Comparison of ENCODE assay signal across 9 mouse cellular contexts in the genomic region with DNA sequence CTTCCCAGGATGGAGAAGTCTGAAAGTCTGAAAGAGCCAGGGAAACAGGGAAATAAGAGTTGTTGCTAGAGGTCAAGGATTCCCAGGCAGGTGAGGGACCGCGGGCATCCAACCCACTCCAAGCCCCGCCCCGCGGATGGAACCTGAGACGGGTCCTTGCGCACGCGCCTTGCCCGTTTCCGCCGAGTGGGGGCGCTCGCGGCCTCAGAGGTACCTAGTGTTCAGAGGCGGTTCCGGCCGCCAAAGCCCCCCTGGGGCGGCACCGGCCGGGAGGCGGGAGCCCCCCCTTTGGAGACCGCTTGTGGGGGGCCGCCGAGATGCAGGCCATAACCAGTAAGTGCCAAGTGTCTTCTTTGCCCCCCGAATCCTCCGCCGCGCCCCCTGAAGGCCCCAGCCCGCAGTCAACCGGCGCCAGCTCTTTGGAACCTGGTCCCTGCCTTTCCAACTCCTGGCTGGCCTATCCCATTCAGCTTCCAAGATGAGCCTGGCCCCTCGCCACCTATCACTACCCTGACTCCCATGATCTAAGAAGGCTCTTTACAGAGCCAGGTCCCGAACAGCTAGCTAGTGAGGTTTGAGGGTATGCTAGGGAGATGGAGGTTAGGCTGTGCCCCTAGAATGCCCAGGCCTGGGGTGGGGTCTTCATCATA. TPM values are rescaled to one million over a fixed set of nuclear protein-coding genes. Genes with fewer than 3 reads are reported as not detected.
A peak's percentile ranks its signal among the peaks of the same experiment; 100 is the strongest.
DNase-seq lines count a peak whose midpoint lies in the region; ATAC-seq and TF ChIP-seq lines count a peak whose summit lies in the region.
"Had no signal": no experiment of that assay in that cellular context is flagged by ENCODE, and none has a peak within 500 bp of the region (broad histone marks: within the 10 kb centered on the region; RNA-seq: fewer than 3 reads in every experiment).

No protein-coding gene starts in this region.

- no peaks in the 10 kb centered on the region for H3K36me3 ChIP-seq in heart, embryonic 11.5 days (ENCODE audit: control insufficient read depth, insufficient read depth, low read length)
- peaks cover 37% of the 10 kb centered on the region for H3K36me3 ChIP-seq in forebrain, embryonic 13.5 days (ENCODE audit: poor library complexity, severe bottlenecking)
- no peaks in the 10 kb centered on the region for H3K36me3 ChIP-seq in intestine, postnatal 0 days (ENCODE audit: control insufficient read depth, insufficient read depth)
- peaks cover 17% of the 10 kb centered on the region for H3K36me3 ChIP-seq in midbrain, embryonic 13.5 days

- ATAC-seq in heart, embryonic 11.5 days (replicated peaks; ENCODE audit: insufficient number of reproducible peaks, low FRiP score, low TSS enrichment) = no peak
- ATAC-seq in forebrain, embryonic 13.5 days = no peak
- no peak for ATAC-seq in intestine, postnatal 0 days
- no peak for ATAC-seq in midbrain, embryonic 13.5 days

- no peak overlapping the region for H3K4me3 ChIP-seq in heart, embryonic 11.5 days (ENCODE audit: low read depth, low read length)
- H3K4me3 ChIP-seq in forebrain, embryonic 13.5 days = no peak overlapping the region
- no peak overlapping the region; the same call in 1 of the 2 replicates for H3K4me3 ChIP-seq in intestine, postnatal 0 days (ENCODE audit: low read depth, low read length)
- no peak overlapping the region for H3K4me3 ChIP-seq in midbrain, embryonic 13.5 days (replicated peaks)

- no peaks in the 10 kb centered on the region for H3K9me3 ChIP-seq in heart, embryonic 11.5 days (replicated peaks; ENCODE audit: control insufficient read depth, low read length)
- no peaks in the 10 kb centered on the region for H3K9me3 ChIP-seq in forebrain, embryonic 13.5 days (replicated peaks)
- no peaks in the 10 kb centered on the region for H3K9me3 ChIP-seq in intestine, postnatal 0 days (ENCODE audit: control insufficient read depth)
- no peaks in the 10 kb centered on the region for H3K9me3 ChIP-seq in midbrain, embryonic 13.5 days

- peaks cover 10% of the 10 kb centered on the region; the same call in 1 of the 2 replicates for H3K27me3 ChIP-seq in heart, embryonic 11.5 days (ENCODE audit: control insufficient read depth, insufficient read depth, low read length)
- H3K27me3 ChIP-seq in forebrain, embryonic 13.5 days = no peaks in the 10 kb centered on the region
- H3K27me3 ChIP-seq in intestine, postnatal 0 days (replicated peaks; ENCODE audit: control insufficient read depth, insufficient read depth, low read length) = peaks cover 17% of the 10 kb centered on the region
- peaks cover 12% of the 10 kb centered on the region for H3K27me3 ChIP-seq in midbrain, embryonic 13.5 days

- H3K9ac ChIP-seq in heart, embryonic 11.5 days (ENCODE audit: low read depth, low read length) = no peak overlapping the region
- no peak overlapping the region for H3K9ac ChIP-seq in forebrain, embryonic 13.5 days
- H3K9ac ChIP-seq in intestine, postnatal 0 days (ENCODE audit: low read depth, low read length) = no peak overlapping the region
- H3K9ac ChIP-seq in midbrain, embryonic 13.5 days (replicated peaks) = no peak overlapping the region

- H3K27ac ChIP-seq in heart, embryonic 11.5 days (ENCODE audit: low read depth, low read length) = no peak overlapping the region
- H3K27ac ChIP-seq in forebrain, embryonic 13.5 days = no peak overlapping the region
- no peak overlapping the region for H3K27ac ChIP-seq in intestine, postnatal 0 days (ENCODE audit: low read depth, low read length)
- no peak overlapping the region for H3K27ac ChIP-seq in midbrain, embryonic 13.5 days

- H3K4me1 ChIP-seq in heart, embryonic 11.5 days (ENCODE audit: control insufficient read depth, insufficient read depth, low read length) = no peaks in the 10 kb centered on the region
- peaks cover 7% of the 10 kb centered on the region for H3K4me1 ChIP-seq in forebrain, embryonic 13.5 days
- no peaks in the 10 kb centered on the region for H3K4me1 ChIP-seq in intestine, postnatal 0 days (replicated peaks; ENCODE audit: control insufficient read depth, insufficient read depth, low read length)
- H3K4me1 ChIP-seq in midbrain, embryonic 13.5 days (replicated peaks) = peaks cover 6% of the 10 kb centered on the region

- DNase-seq in heart, adult 18-20 months = no peak
- DNase-seq in WW6 (ENCODE audit: low read depth, low spot score) = peak; percentile 43
- DNase-seq in c-Kit-positive CD71-positive TER-119-positive erythroid progenitor cells, embryonic 14.5 days (ENCODE audit: low spot score) = no peak
- DNase-seq in natural killer cell, adult 2 months (ENCODE audit: low spot score in 2 of 2) = no peak

- 7% methylated on average over 33 of the region's 34 CpGs for WGBS in heart, embryonic 11.5 days (ENCODE audit: insufficient replicate concordance)
- WGBS in forebrain, embryonic 13.5 days = 8% methylated on average over 34 of the region's 34 CpGs
- 11% methylated on average over 34 of the region's 34 CpGs for WGBS in intestine, postnatal 0 days
- WGBS in midbrain, embryonic 13.5 days = 7% methylated on average over 33 of the region's 34 CpGs

- TF ChIP-seq CTCF in intestine, postnatal 0 days (IDR thresholded peaks at IDR 0.05; ENCODE audit: low read depth) = 0 out of 2 replicates have a peak, but pooled peaks have one; percentile 31

- peak overlapping the region; percentile 35 for H3K4me2 ChIP-seq in heart, embryonic 11.5 days
- peak overlapping the region; percentile 22; the same call in 1 of the 2 replicates for H3K4me2 ChIP-seq in forebrain, embryonic 13.5 days
- no peak overlapping the region; the same call in 1 of the 2 replicates for H3K4me2 ChIP-seq in intestine, postnatal 0 days (replicated peaks; ENCODE audit: low read depth)
- H3K4me2 ChIP-seq in midbrain, embryonic 13.5 days (replicated peaks) = 0 out of 2 replicates have a peak overlapping the region, but pooled peaks have one; percentile 2

RNA-seq across cellular contexts. Expression of a gene that starts 6.7 kb away (rescaled TPM):
- polyA plus RNA-seq in heart, embryonic 11.5 days (2014; fragmentation: Nextera tagmentation; extraction: Ambion mirVana) = 27.0 and 30.2 TPM in 2 replicates
- total RNA-seq in heart, adult 18-20 months (2021) = 1 to 10 TPM; 1.6 to 2.1 TPM
- polyA plus RNA-seq in forebrain, embryonic 13.5 days (2015; fragmentation: Nextera tagmentation; extraction: Ambion mirVana) = 34.3 and 37.0 TPM in 2 replicates
- 3.3 and 4.0 TPM in 2 replicates for polyA plus RNA-seq in intestine, postnatal 0 days (2015; fragmentation: Nextera tagmentation; extraction: Ambion mirVana)
- 28.6 and 30.4 TPM in 2 replicates for polyA plus RNA-seq in midbrain, embryonic 13.5 days (2015; fragmentation: Nextera tagmentation; extraction: Ambion mirVana)
- total RNA-seq: MEL had no signal

RNA-seq across cellular contexts. Expression of a gene that starts 14.6 kb away (rescaled TPM):
- 0.27 and 0.30 TPM in 2 replicates for polyA plus RNA-seq in heart, embryonic 11.5 days (2014; fragmentation: Nextera tagmentation; extraction: Ambion mirVana)
- total RNA-seq in heart, adult 18-20 months (2021) = not detected
- polyA plus RNA-seq in forebrain, embryonic 13.5 days (2015; fragmentation: Nextera tagmentation; extraction: Ambion mirVana) = 0.44 TPM in 2 replicates
- polyA plus RNA-seq in intestine, postnatal 0 days (2015; fragmentation: Nextera tagmentation; extraction: Ambion mirVana) = 0.13 and 0.21 TPM in 2 replicates
- 0.30 and 0.41 TPM in 2 replicates for polyA plus RNA-seq in midbrain, embryonic 13.5 days (2015; fragmentation: Nextera tagmentation; extraction: Ambion mirVana)
- total RNA-seq: MEL had no signal

RNA-seq across cellular contexts. Expression of a gene that starts 30.2 kb away (rescaled TPM):
- polyA plus RNA-seq in heart, embryonic 11.5 days (2014; fragmentation: Nextera tagmentation; extraction: Ambion mirVana) = 37.1 and 42.5 TPM in 2 replicates
- total RNA-seq in heart, adult 18-20 months (2021) = 100 to 1,000 TPM; 215 to 222 TPM
- 1.5 and 1.6 TPM in 2 replicates for polyA plus RNA-seq in forebrain, embryonic 13.5 days (2015; fragmentation: Nextera tagmentation; extraction: Ambion mirVana)
- polyA plus RNA-seq in intestine, postnatal 0 days (2015; fragmentation: Nextera tagmentation; extraction: Ambion mirVana) = 3.5 and 3.8 TPM in 2 replicates
- 2.8 and 3.8 TPM in 2 replicates for polyA plus RNA-seq in midbrain, embryonic 13.5 days (2015; fragmentation: Nextera tagmentation; extraction: Ambion mirVana)

RNA-seq across cellular contexts. Expression of a gene that starts 54.9 kb away (rescaled TPM):
- 443 and 519 TPM in 2 replicates for polyA plus RNA-seq in heart, embryonic 11.5 days (2014; fragmentation: Nextera tagmentation; extraction: Ambion mirVana)
- 100 to 1,000 TPM; 239 to 241 TPM for total RNA-seq in heart, adult 18-20 months (2021)
- polyA plus RNA-seq in forebrain, embryonic 13.5 days (2015; fragmentation: Nextera tagmentation; extraction: Ambion mirVana) = 163 and 177 TPM in 2 replicates
- polyA plus RNA-seq in intestine, postnatal 0 days (2015; fragmentation: Nextera tagmentation; extraction: Ambion mirVana) = 126 and 134 TPM in 2 replicates
- polyA plus RNA-seq in midbrain, embryonic 13.5 days (2015; fragmentation: Nextera tagmentation; extraction: Ambion mirVana) = 158 and 166 TPM in 2 replicates
